Mouse (Mus musculus) cerebellum, adult 11 months (tissue): ENCODE results near the gene Gm11595.
"Not testable (repeated sequence)": the region's sequence is repeated elsewhere in the genome, so short reads cannot be mapped to it uniquely, and the experiment has no call there.

ENCODE experiments used
- DNase-seq: peaks from one replicate; pipeline ENCODE4 v3.0.0; 2022

Gm11595 gene

GRCm38 (mm10) chr11:99772813-99773212, at the start of gene Gm11595:
Gene Gm11595, minus strand, starts transcription at chr11:99772913.
- not testable (repeated sequence) for DNase-seq

GRCm38 (mm10) chr11:99815566-99815965, 42.9 kb upstream of the Gm11595 start, which contains the start of gene Gm11564:
Gene Gm11564, minus strand, starts transcription at chr11:99815666.
- DNase-seq, result not testable (repeated sequence)

GRCm38 (mm10) chr11:99809792-99810191, 37.1 kb upstream of the Gm11595 start, which contains the start of gene Krtap4-13:
Gene Krtap4-13, minus strand, starts transcription at chr11:99809892.
- not testable (repeated sequence) for DNase-seq

- not testable (repeated sequence) for DNase-seq
These were observed 31.6 kb upstream of the Gm11595 start, which contains the start of gene Gm11554 for GRCm38 (mm10) chr11:99804346-99804745. Gene Gm11554, minus strand, starts transcription at chr11:99804446.

GRCm38 (mm10) chr11:99798832-99799231, 26.1 kb upstream of the Gm11595 start, which contains the start of gene Gm11569:
Gene Gm11569, minus strand, starts transcription at chr11:99798932.
- not testable (repeated sequence) for DNase-seq

- DNase-seq, result no peak
These were observed 20.7 kb upstream of the Gm11595 start, which contains the start of gene Gm11596 for GRCm38 (mm10) chr11:99793367-99793766. Gene Gm11596, minus strand, starts transcription at chr11:99793467.

GRCm38 (mm10) chr11:99784900-99785299, 12.2 kb upstream of the Gm11595 start, which contains the start of gene Krtap4-9:
Gene Krtap4-9, plus strand, starts transcription at chr11:99785200.
- DNase-seq, result not testable (repeated sequence)

- DNase-seq, result no peak
These were observed 7.9 kb upstream of the Gm11595 start, which contains the start of gene Krtap4-8 for GRCm38 (mm10) chr11:99780604-99781003. Gene Krtap4-8, minus strand, starts transcription at chr11:99780704.

GRCm38 (mm10) chr11:99778401-99778800, 5.7 kb upstream of the Gm11595 start:
- DNase-seq, result no peak

GRCm38 (mm10) chr11:99768410-99768809, 4.3 kb downstream of the Gm11595 start:
- no peak for DNase-seq

- no peak for DNase-seq
These were observed 13.8 kb downstream of the Gm11595 start for GRCm38 (mm10) chr11:99758877-99759276.

- DNase-seq, result no peak
These were observed 28.7 kb downstream of the Gm11595 start for GRCm38 (mm10) chr11:99743985-99744384.

GRCm38 (mm10) chr11:99734190-99734589, 38.5 kb downstream of the Gm11595 start, which contains the start of gene Gm14180:
Gene Gm14180, minus strand, starts transcription at chr11:99734290.
- DNase-seq, result no peak

- peak; percentile 2 for DNase-seq
These were observed 48.7 kb downstream of the Gm11595 start for GRCm38 (mm10) chr11:99724061-99724460.
